Mouse (Mus musculus) adrenal gland, postnatal 36 days (tissue): ENCODE data around the gene Lst1. TPM values are rescaled to one million over a fixed set of nuclear protein-coding genes. Genes with fewer than 3 reads are reported as not detected.

Experiments used
- DNase-seq, 2 experiments: peaks; one replicate each; pipeline ENCODE4 v3.0.0; 2021; ENCODE audit warnings: mixed read lengths in 1 of 2
- total RNA-seq, 2 experiments: library from RNA; stranded (reverse); gene quantifications; 2 replicates each; pipeline ENCODE4 v1.2.3; 2021

The Lst1 gene
- total RNA-seq, 2 experiments from 2014 or later = 4.4 to 4.8 TPM

- no peak for DNase-seq
These were observed 21.7 kb upstream of the Lst1 start for GRCm38 (mm10) chr17:35209785-35210535.

- no peak for DNase-seq
These were observed 17.1 kb upstream of the Lst1 start for GRCm38 (mm10) chr17:35205380-35205769.

DNA sequence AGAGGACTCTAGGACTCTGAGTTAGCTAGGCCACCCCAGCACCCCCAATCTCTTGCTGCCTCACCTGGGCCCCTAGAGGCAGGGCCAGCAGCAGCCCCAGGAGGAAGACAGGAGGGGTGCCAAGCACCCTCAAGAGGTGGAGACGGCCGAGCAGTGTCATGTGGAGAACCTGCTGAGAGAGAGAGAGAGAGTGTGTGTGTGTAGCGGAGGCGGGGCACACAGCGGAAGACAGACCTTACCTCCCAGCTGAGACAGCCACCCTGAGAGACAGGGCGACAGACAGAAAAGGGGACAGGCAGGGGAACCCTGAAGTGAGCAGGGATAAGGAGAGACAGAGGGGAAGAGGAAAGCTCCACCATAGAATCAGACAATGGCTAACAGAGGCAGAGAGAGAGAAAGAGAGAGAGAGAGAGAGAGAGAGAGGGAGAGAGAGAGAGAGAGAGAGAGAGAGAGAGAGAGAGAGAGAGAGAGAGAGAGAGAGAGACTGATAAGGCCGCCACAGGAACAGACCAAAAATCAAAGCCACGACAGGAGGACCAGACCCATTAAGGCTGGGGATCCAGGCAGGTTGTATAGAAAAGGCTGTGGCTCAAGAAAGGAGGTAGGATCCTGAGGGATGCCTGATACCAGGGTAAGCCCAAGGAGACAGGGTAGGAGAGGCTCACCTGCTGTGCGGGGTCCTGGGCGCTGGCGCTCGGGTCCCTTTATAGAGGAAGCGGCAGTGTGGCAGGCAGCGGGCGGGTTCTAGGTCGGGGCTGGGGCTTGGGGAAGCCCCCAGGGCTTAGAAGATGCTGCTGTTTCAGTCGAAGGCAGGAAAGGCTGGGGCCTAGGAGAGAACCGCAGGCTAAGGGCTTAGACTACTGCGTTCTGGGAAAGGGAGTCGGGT lies 16.5 kb upstream of the Lst1 start, which contains the start of gene Lta:
Gene Lta (minus strand): TSS at position 858 of the 886 bp plus-strand sequence.
- no peak for DNase-seq

DNA sequence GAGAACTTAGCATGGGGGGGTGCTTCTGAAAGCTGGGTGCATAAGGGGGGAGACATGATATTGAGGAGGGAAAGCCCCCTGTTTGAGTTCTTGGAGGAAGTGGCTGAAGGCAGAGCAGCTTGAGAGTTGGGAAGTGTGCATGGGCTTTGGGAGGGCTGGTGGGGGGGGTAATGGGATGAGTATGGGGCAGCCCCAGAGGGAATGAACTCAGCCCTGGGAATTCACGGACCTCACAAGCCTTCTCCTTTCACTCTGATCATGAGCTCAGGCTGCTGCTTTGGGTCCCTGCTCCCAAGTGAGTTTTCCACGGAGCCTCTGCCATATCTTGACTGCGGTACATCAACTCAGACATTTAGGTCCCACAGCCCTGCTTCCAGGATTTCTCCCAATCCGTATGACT lies 14.2 kb upstream of the Lst1 start:
- no peak for DNase-seq

- DNase-seq = peak; percentile 51 to 69
These were observed 13.5 kb upstream of the Lst1 start, which contains the start of gene Tnf for GRCm38 (mm10) chr17:35201787-35202186. Gene Tnf (minus strand): TSS chr17:35202007.

DNA sequence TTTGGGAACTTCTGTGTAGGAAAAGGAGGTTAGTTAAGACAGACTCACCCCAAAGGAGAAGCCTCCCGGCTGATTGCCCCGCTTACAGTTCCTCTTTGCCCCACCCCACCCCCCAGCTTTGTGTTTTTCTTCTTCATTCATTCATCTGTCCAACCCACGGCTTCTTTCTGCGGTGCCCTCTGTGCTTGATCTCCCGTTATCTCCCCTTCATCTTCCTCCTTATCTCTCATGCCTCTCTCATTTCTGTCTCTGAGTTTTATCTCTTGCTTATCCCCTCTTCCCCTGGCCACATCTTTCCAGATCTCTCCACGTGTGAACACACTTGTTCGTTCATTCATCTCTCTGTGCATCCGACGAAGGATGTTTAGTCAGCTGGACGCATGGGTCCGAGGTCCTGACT lies 12.9 kb upstream of the Lst1 start:
- DNase-seq = no peak

DNA sequence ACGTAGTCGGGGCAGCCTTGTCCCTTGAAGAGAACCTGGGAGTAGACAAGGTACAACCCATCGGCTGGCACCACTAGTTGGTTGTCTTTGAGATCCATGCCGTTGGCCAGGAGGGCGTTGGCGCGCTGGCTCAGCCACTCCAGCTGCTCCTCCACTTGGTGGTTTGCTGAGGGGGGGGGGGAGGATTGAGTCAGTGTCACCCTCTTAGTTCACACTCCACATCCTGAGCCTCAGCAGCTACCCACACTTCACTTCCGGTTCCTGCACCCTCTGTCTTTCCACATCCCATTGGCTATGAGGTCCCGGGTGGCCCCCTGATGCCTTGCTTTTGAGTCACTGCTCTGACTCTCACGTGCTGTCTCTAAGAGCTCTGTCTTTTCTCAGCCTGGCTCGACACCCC lies 12.2 kb upstream of the Lst1 start:
- no peak for DNase-seq

DNA sequence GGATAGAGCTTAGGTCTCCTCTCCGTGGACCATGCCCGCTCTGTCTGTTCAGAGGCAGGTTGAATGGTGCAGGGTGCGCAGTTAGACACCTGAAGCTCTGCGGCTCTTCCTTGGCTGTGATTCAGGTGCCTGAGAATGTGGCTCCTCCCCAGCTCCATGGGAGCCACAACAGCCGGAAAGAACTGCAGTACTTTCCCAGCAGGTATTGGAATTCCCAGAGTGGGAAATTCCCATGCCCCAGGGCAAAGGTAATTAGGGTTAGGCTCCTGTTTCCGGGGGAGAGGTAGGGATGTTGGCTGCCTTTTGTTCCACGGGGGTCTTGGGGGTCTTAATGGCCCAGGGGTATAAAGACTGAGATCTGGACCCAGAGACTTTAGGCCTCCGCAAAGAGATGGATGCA lies 10.7 kb upstream of the Lst1 start:
- DNase-seq = no peak

DNA sequence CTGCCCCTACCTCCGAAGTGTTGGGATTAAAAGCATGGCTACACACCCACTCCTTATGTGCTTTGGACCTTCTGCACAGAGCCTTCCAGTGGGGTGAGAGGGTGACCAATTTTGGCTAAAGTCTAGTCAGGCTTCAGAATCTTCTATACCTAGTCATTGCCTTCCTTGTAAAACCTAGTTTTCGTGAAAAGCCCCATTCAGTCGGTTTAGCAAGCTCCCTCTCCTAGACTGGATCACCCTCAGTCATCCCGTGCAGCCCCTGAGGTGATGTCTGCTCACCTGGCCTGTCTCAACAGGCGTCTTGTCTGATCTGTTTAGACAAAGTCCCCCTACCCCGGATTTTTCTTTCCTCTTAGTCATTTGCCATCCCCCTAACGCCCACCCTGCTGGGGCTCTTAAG lies 9.8 kb upstream of the Lst1 start:
- DNase-seq = no peak

DNA sequence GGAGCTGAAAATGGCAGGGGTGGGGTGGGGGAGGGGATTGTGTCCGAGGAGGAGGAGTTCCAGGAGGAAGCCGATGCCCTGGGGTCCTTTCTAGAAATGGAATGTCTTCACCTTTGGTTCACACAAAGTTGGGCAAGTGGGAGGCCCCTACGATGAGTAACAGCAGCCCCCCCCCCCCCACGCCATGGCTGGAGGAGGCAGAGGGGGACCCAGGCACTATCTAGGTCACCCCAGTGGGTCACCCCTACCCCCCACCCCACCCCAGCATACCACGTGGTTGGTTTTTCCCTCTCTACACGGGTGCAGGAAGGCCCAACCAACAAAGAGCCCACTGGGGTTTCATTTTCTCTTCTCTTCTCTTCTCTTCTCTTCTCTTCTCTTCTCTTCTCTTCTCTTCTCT lies 8.9 kb upstream of the Lst1 start:
- DNase-seq = no peak

DNA sequence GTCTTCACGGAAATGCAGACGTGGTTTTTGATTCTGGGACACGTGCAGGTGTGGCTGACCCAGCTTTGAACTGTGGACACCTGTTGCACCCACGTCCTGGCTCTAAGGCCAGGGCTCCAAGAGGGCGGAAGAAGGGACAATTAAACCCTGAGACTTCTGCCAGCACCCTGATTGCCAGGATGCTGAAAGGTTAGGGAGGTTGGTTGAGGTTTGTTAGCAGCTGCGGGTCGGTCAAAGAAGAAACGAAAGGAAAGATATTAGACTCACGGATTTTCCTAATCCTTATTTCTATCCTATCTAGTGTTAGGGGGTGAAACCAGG lies 8.0 kb upstream of the Lst1 start:
- no peak for DNase-seq

DNA sequence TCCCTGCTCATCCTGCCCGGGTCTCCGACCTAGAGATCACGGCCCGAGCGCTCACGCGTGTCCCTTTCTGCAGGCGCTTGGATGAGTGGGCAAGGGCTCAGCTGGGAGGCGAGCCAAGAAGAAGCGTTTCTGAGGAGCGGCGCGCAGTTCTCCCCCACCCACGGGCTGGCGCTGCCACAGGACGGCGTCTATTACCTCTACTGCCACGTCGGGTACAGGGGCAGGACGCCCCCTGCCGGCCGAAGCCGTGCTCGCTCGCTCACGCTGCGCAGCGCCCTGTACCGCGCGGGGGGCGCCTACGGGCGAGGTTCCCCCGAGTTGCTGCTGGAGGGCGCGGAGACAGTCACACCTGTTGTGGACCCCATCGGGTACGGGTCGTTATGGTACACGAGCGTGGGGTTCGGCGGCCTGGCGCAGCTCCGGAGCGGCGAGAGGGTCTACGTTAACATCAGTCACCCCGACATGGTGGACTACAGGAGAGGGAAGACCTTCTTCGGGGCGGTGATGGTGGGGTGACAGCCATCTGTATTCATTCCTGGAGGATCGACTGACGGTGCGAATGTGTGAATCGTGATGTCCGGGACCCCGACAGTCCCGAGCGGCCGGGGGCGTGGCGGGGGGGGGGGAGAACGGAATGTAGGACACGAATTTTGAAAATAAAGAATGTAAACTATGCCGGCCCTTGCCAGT lies 7.5 kb upstream of the Lst1 start:
- DNase-seq = peak; percentile 88 to 92

DNA sequence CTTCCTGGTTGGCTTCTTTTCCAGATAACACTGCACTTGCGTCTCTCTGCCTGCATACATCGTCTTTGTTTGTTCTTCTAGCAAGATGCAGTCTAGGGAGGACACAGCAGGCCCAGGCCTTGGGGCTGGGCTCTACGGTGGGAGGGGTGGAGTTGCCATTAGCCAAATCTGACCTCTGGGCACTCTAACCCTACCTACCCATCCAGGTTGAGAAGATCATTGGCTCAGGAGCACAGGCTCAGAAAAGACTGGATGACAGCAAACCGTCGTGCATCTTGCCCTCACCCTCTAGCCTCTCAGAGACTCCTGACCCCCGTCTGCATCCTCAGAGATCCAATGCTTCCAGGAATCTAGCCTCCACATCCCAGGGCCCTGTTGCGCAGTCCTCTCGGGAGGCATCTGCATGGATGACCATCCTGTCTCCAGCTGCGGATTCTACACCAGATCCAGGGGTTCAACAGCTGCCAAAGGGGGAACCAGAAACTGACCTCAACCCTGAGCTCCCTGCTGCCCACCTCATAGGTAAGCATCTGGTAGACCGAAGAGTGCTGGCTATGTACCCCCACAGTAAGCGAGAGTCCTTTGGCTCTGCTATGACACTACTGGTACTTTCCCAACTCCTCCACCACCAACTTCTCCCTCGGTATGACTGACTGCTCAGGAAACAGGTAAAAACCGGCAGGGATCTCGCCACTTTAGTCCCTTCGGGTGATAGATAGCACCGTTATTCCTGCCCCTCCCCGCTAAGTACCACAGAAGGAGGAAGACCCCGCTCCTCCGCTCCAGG lies 6.8 kb upstream of the Lst1 start:
- DNase-seq = no peak

- DNase-seq = peak; percentile 67 to 71
These were observed 5.9 kb upstream of the Lst1 start, which contains the start of gene Ltb for GRCm38 (mm10) chr17:35193881-35194843. Gene Ltb (plus strand): TSS chr17:35194439.

- DNase-seq = peak in 1 of 2 experiments; percentile 37
These were observed 4.7 kb upstream of the Lst1 start for GRCm38 (mm10) chr17:35192924-35193323.

- no peak for DNase-seq
These were observed 3.5 kb upstream of the Lst1 start for GRCm38 (mm10) chr17:35191723-35192122.

GRCm38 (mm10) chr17:35190096-35190495 lies 1.9 kb upstream of the Lst1 start:
- no peak for DNase-seq

- no peak for DNase-seq
These were observed 947 bp upstream of the Lst1 start for GRCm38 (mm10) chr17:35189186-35189585.

DNA sequence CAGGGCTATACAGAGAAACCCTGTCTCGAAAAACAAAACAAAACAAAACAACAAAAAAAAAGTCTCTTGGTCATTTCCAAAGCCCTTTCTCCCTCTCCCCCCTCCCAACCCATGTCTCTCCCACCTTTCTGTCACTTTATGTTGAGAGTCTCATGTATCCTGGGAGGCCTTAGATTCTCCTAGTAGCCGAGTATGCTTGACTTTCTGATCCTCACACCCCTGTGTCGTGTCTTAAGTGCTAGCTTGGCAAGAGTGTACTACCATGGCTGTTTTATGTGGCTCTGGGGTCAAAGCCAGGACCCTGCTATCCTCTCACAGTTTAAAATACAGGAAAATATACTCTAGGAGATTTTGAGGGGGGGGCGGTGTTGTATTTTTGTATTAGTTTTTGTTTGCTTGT lies 894 bp downstream of the Lst1 start:
- no peak for DNase-seq

- DNase-seq = peak in 1 of 2 experiments; percentile 32
These were observed 1.6 kb downstream of the Lst1 start for GRCm38 (mm10) chr17:35186681-35187080.
